Mouse (Mus musculus) cerebellum, postnatal 36 days (tissue): ENCODE measurements around the gene Rpl4.
"Not testable (repeated sequence)": the region's sequence is repeated elsewhere in the genome, so short reads cannot be mapped to it uniquely, and the experiment has no call there.

Experiments
- DNase-seq, 2 experiments: peaks; one replicate each; pipeline ENCODE4 v3.0.0; 2021 to 2022; ENCODE audit warnings: mixed read lengths in 2 of 2

Rpl4 gene

DNA sequence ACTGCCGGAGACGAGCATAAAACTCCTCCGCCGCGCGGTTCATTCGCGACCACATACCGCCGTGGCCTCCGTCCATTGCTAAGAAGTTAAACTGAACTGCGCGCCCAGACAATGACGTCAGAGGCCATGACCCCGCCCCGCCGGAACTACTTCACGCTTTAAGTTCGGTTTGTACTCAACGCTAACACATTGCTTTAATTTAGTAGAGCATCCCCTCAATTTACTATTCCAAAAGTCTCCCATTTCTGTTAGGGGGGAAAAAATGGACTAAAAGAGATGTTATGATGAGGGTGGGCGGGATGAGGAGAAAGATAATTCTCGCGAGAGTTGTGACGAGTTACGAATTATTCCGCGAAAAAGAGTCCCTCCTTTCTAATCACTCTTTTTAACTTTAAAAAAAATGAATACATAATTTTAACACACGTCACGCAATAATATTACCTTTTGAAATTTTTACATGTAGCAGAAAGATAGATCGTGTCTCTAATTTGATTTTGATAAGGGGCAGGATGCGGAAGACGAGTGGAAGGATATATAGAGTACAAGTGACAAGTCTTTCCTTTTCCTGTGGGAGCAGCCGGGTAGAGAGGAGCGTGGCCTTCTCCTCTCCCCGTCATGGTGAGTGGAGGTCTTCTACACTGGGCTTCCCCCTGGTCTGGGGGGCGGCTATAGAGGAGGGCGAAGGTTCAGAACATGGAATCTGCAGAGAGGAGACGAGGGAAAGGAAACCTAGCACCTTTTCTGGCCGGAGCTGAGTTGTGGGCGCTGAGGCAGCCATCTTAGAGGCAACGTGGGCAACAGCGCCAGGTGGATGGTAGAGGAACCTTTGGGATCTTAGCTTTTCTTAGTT lies at the start of gene Rpl4, which contains the start of gene Zwilch:
TSS of gene Rpl4 (plus strand) at position 560 of the 850 bp plus-strand sequence.
TSS of gene Zwilch (minus strand) at position 289 of the 850 bp plus-strand sequence.
- peak; percentile 78 to 86 for DNase-seq

DNA sequence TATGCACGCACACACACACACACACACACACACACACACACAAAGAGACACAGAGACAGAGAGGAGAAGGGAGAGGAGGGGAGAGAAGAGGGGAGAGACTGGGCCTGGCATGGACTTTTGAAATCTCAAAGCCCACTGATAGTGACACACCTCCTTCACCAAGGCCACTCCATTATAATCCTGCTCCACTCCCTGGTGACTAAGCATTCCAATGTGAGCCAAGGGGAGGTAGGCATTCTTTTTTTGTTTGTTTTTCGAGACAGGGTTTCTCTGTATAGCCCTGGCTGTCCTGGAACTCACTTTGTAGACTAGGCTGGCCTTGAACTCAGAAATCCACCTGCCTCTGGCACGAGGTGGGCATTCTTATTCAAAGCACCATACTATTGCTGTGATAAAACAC lies 48.3 kb upstream of the Rpl4 start:
- not testable (repeated sequence) for DNase-seq

DNA sequence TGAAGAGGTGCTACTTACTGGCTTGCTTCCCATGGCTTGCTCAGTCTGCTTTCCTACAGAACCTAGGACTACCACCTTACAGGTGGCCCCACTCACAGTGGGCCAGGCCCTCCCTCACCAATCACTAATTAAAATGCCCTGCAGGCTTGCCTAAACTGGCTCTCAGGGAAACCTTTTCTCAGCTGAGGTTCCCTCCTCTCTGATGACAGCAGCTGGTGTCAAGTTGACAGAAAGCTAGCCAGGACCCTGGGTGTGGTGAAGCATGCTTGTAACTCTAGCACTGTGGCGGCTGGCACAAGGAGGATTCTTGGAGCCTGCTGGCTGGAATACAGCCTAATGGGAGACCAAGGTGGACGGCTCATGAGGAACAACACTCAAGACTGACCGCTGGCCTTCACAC lies 47.9 kb upstream of the Rpl4 start:
- DNase-seq: no peak

DNA sequence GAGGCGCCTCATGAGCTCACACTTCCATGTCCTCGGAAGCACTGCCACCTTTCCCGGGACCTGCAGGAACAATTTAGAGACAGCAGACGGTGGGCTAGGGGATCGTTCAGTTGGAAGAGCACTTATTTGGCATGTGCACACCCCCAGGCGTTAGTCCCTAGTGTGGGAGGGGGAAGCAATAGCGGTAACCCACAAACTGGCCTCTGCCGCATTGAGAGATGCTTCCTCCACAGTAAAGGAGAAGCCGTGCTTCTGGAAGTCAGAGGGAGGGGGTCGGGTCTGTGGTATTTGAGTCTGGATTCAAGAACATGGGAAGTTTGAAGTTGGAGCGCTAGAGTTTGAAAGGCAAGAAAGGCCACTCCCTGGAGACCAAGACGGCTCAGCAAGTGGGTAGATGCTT lies 47.1 kb upstream of the Rpl4 start:
- no peak for DNase-seq

DNA sequence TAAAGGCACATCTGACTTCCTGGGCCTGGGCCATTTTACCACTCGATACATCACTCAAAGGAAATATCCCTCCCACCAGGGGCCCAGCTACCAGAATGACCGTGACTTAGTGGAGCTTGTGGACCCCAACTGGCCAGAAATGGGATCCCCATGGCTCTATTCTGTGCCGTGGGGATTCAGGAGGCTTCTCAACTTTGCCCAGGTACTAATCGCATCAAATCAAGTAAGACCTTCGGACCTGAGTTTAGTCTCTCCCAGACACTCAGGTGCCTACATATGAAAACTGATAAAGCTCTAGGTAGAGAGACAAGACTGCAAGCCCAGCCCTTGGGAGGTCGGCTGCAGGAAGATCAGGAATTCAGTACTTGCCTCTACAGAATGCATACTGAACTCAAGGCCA lies 41.6 kb upstream of the Rpl4 start:
- DNase-seq: no peak

DNA sequence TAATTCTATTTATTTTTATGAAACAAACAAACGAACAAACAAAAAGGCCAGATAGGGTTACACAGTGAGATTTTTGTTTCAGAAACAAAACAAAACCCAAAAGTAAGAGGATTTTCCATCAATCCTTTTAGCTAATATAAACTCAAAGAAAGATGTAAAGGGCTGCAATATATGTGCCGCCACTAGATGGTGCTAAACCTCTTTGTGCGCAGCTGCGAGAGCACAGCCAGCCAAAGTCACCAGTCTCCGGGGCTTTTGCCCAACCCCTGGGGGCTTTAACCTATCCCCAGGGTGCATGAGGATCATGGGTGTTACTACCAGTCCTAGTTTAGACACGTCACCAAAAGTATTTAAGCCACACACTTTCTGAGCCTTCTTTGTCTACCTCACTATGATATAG lies 34.3 kb upstream of the Rpl4 start:
- DNase-seq: peak; percentile 37 to 55

DNA sequence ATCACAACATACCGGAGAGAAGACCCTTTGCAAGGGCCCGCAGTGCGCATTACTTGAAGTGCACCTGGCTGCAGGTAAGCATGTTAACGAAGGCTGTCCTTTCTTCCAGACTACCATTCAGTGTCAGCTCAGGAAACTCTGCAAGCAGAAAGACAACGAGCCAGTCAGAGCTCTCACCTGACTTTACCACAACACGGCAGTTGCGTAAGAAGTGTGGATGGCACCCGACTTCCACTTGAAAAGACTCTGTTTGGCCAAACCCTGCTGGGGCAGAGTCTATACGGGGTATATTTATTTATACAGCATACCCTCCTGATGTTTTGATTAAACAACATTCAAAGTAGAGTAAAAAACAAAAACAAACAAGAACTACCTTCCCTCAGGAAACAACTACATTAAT lies 33.3 kb upstream of the Rpl4 start:
- DNase-seq: no peak

DNA sequence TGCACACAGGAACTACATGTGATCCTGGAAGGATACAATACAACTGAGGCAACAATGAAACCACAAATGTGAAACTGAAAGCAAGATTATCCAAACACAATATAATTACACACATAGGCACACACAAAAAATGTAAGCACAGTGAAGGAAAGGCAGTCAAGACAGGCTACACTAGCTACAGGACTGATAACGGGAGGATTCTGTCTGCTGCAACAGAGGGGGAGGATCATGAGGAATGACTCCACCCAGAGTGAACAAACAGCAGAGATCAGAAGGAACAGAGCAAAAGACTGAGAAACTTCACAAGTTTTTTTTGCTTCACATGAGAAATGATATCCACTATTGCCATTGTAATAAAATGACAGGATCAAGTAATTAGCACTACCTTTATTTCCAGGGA lies 16.5 kb upstream of the Rpl4 start:
- DNase-seq: no peak

DNA sequence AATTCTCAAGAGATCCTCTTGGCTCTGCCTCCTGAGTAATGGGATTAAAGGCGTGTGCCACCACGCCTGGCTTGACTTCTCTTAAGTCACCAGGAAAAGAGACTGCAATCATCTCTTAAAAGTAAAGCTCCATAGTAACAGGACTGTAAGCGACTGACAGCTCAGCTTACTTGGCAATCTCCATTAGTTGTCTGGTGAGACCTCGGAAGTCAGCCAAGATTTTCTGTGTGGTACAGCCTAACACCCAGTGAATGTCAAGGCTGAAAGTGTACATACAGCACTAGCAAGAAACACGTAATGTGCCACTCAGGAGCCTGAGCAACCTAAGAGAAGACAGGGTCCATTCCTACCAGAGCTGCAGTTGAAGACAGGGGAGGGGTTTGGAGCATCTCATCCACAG lies 12.7 kb upstream of the Rpl4 start:
- no peak for DNase-seq

DNA sequence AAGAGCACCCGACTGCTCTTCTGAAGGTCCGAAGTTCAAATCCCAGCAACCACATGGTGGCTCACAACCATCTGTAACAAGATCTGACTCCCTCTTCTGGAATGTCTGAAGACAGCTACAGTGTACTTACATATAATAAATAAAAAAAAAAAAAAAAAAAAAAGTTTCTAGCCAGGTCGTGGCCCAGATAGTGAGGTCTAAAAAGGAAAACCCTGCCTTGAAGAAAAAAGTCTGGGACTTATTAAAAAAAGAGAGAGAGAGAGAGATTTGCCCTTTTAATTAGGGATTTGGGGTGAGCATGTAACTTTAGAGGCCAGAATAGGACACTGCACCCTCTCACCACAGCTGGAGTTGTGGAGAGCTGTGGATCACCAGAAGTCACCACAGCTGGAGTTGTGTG lies 3.2 kb upstream of the Rpl4 start:
- DNase-seq: not testable (repeated sequence)

DNA sequence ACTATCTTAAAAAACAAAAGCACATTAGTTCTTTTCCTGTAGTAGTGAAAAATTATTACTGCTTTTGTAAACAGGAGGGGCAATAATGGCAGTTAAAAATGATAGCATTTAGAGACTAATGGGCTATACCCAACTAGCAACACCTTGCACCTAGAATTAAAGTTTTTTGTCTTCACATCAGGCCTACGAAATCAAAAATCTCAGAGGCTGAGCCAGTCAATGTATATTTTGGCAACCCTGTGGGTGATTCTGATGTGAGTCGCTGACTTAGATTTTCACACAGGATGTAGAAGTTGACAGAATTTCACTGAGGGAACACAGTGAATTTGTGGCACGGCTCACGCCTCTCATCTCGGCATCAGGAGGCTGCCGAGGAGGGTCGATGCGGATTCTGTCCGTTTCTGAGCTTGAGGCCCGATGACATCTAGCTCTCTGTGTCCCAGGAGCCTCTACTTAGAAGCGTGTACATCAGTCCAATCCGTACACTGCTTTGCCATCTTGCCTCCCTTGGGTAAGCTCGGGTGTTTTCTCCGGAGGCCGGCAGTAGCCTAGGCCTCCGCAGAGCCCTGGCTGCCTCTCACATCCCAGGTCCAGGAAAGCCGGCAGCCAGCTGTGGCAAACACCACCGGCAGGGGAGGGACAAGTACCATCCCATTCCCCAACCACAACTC lies 895 bp upstream of the Rpl4 start:
- DNase-seq: no peak

DNA sequence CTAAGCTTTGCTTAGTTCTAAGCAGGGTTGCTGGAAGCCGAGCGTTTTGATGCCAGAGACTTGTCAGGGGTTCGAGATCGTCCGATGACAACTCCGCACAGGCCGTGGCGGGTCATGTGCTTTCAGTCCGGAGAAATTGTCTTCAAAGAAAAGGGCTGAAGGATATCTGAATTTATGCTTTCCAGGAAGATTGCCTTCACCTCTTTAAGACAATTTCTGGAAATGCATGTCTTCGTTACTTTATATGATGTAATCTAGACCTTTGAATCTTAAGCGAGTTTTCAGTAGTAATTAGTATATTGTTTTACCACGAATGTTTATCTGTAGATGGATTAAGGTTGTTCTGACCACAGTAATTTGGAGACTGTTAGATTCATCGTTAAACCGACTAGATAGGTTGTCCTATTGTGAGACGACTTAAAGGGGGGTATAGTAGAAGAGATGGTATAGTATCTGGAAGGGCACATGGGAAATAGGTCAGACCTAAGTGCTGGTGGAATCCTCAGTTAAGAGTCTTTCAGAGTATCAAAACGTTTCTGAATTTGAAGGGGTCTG lies 568 bp downstream of the Rpl4 start:
- no peak for DNase-seq

DNA sequence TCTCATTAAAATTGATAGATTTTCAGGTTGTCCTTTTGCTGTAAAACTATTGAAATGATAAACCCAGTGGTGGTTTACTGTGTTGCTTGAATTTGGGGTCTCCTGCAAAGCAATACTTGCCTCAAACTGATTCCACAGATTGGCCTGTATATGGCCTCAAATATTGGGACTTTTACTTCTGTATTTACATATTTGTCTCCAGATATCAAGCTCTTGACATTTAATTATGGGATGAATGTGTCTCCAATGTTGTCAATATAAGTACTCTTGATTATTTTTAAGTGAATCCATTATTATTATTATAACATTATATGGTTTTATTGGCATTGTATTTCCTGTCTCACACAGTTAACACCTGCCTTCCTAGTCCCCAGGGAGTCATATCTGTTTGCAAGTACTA lies 1.2 kb downstream of the Rpl4 start:
- DNase-seq: no peak

DNA sequence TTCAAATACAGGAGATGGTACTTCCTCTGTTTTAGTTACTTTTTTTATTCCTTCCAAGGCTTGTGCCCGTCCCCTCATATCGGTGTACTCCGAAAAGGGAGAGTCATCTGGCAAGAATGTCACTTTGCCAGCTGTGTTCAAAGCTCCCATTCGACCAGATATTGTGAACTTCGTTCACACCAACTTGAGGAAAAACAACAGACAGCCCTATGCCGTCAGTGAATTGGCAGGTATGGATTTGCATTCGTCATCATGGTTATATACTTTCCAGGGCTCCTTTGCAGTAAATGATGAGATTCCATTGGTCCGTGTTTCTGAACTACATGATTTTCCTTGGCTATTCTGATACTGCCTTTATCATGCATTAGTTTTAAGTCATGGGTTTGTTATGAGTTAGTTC lies 1.6 kb downstream of the Rpl4 start:
- DNase-seq: no peak

DNA sequence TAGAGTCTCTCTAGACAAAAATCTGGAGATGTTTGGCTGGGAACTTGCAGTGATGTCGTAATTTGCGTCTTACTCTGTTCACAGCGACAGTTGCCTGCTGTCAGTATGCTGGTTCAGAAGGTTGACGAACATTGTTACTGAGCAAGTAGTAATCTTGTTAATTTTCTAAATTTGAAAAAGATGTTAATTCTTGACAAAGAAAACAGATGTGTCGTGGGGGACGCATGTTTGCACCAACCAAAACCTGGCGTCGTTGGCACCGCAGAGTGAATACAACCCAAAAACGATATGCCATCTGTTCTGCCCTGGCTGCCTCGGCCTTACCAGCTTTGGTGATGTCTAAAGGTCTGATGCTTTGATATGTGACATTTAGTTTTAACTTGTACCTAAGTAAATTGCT lies 2.2 kb downstream of the Rpl4 start:
- DNase-seq: no peak

DNA sequence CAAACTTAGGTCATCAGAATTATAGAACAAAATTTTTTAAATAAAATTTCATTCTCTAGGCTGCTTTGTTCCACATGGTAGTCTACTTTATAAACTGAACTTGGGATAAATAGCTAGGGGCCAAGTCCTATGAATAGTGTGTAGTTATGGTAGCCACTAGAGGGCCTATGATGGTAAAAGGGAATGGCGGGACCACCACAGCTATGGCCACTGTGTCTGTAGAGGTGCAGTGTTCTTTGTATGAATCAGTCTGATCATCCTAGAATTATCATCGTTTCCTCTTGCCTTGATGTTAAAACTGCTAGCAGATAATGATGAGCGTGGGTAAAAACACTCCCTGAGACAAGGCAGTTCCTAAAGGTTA lies 5.4 kb downstream of the Rpl4 start:
- DNase-seq: peak in 1 of 2 experiments; percentile 13

DNA sequence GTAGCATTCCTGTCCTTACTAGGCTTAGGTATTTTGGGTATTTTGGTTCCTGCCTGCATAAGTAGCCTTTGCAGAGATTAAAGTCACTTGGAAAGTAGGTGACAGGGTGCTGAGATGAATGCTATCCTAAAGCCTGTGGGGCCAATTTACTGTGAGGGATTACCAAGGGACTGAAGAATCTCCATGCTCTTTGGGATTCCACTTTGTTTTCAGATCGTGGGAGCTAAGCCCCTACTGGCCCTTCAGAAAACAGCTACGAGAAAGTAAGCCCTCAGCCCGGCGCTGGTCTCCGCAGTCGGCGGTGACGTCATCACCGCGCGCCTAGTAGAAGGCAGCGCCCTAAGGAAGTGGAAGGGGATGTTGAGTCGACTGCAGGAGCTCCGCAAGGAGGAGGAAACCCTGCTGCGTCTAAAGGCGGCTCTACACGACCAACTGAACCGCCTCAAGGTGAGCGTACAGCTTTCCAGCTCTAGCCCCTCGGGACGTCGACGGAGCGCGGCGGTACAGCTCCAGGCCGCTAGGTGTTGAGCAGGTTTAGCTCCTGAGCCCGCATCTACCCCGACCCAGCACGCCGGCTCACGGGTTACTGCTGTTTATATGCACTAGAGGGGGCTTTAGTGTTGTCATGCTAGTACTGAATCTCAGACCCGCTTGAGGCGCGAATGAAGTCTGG lies 5.9 kb downstream of the Rpl4 start, which contains the start of gene Snapc5:
TSS of gene Snapc5 (plus strand) at position 301 of the 673 bp plus-strand sequence.
- peak; percentile 85 to 86 for DNase-seq

DNA sequence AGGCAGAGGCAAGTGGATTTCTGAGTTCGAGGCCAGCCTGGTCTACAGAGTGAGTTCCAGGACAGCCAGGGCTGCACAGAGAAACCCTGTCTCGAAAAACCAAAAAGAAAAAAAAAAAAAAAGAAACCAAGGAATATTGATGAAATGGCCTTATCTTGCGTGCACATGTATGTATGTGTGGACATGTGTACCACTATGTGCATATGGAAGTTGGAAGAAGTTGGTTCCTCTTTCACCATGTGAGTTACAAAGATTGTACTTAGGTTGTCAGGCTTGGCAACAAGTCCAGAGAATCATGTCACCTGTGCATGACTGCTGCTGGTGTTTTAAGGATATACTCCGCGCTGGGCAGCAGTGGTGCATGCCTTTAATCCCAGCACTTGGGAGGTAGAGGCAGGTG lies 10.1 kb downstream of the Rpl4 start:
- DNase-seq: not testable (repeated sequence)

DNA sequence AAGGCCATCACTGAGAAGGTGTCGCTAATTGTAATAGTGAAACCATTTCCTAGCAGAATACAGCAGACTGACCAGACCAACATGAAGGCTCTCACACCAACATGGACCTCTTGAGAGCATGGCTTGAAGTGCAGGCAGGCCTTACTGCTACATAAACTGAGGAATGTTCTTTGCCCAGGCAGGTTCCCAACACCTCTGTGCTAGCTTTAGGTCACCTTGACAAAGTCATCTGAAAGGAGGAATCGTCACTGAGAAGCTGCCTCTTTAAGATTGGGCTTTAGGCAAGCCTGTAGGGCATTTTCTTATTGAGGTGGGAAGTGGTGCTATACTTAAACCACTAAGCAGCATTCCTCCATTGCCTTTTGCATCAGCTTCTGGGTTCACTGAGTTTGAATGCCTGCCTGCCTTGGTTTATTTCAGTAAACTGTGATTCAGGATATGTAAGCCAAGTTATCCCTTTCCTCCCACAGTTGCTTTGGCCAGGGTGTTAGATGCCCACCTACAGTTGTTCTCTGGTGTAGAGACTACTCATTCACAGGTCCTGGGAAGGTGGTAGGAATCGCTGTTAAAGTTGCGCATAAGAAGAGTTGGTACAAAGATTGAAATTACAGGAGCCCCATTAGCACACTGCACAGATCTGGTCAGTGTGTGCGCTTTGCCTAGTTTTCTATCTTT lies 11.1 kb downstream of the Rpl4 start:
- no peak for DNase-seq

DNA sequence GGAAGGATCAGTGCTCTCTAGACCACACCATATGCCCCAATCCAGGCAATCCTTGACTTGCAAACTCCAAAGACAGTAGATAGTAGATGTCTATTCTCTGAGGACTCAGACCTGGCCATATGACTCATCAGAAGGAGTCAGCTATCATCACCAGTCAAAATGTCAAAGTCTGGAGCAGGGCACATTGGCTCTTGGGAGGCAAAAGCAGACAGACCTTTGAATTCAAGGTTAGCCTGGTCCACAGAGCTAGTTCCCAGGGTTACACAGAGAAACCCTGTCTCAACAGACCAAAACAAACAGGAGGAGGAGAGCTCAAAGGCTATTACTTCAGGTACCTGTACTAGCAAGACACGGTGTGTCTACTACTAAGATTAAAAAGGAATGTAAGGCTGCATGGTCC lies 20.7 kb downstream of the Rpl4 start:
- DNase-seq: no peak

DNA sequence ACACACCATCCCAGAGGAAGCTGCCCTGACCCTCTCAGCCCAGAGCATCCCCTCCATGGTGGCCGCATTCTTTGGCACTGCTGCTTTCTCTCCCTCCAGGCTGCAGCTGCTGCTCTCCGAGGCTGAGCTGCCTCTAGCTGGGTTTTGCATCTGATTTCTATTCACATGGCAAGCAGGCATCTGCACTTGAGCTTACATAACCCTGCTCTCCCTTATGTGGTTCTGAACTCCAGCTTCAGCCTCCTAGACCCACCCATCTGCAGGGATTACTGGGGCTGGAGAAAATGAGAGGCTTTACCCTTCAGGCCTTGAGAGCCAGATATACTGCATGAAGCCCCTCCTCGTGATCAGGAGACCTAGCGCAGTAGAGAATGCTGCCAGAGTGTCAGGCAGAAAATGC lies 22.4 kb downstream of the Rpl4 start:
- DNase-seq: no peak

DNA sequence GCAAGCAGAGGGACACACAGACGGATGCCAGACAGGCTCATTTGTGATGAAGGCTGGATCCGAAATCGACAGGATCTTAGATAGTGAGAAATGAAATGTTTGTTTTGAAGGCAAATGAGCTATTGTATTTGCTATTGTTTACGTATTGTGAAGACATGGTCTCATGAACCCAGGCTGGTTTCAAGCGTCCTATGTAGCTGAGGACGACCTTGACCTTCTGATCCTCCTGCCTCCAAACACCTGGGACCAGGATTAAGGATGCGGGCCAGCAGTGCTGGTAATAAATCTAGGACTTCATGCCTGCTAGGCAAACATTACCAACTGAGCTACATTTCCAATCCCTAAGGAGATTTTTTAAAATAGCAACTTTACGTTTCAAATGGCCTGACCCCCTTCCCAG lies 24.3 kb downstream of the Rpl4 start:
- no peak for DNase-seq
